Mouse (Mus musculus) neural tube, embryonic 10.5 days (tissue): ENCODE measurements around the gene Fblim1.

Source experiments
- DNase-seq: peaks from one replicate; pipeline ENCODE4 v3.0.0-alpha.2; 2017; ENCODE audit warnings: low spot score; ENCODE audit errors: extremely low spot score

The Fblim1 gene

GRCm38 (mm10) chr4:141625774-141626550 lies 20.1 kb upstream of the Fblim1 start:
- no peak for DNase-seq

- DNase-seq = no peak
These were observed 19.3 kb upstream of the Fblim1 start for GRCm38 (mm10) chr4:141624983-141625773.

- no peak for DNase-seq
These were observed 18.2 kb upstream of the Fblim1 start for GRCm38 (mm10) chr4:141624134-141624533.

GRCm38 (mm10) chr4:141623666-141624065 lies 17.8 kb upstream of the Fblim1 start, which contains the start of gene Slc25a34:
Slc25a34 (minus strand) TSS chr4:141623821.
- DNase-seq = no peak

DNA sequence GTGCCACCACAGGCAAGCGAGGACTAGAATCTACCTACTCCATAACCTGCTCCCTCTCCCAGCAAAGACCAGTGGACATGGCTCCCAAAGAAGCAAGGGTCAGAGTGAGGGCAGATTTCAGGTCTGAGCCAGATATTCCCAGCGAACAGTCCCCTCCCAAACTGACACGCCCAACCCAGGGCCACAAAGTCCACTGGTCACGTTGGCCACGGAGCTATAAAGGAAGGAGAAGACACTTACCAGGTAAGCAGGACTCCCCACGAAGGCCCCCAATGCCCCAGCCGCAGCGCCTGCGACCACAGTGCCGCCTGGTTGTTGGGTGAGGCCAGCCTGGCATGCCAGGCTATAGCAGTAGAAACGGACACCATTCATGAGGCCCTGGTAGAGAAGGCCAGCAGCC lies 17.1 kb upstream of the Fblim1 start:
- no peak for DNase-seq

DNA sequence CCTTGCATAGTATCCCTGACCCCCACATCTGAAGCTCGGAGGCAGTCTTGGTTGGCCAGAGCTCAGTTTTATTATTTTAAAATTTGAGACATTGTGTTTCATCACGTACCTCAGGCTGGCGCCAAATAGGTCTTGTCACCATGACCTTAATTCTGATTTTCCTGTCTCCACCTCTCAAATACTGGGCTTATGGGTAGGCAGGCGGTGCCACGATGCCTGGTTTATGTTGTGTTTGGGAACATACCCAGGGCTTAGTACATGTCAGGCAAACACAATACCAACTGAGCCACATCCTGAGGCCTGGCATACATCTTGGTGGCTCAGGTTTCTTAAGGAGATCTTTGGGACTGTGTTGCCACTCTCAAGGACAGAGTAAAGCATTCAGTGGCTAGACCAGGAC lies 16.7 kb upstream of the Fblim1 start:
- DNase-seq = no peak

GRCm38 (mm10) chr4:141622091-141622490 lies 16.2 kb upstream of the Fblim1 start:
- no peak for DNase-seq

DNA sequence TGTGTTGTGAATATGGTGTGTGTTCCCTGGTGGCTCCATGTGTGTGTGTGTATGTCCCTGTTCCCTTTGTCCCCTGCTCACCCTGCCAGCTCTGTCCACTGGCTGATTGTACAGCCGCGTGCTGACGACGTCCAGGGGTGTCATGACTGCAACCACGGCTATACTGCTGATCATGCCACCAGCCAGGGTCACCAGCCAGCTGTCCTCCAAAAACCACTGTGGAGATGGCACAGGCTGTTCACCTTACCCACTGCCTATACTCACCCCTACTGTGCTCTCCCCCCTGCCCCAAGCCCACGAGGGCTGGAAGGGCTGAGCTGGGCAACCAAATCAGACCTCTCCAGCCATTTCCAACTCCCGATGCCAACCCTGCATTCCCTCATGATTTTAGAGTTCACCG lies 15.4 kb upstream of the Fblim1 start:
- DNase-seq = no peak

GRCm38 (mm10) chr4:141619299-141619883 lies 13.5 kb upstream of the Fblim1 start:
- DNase-seq = no peak

GRCm38 (mm10) chr4:141618565-141619243 lies 12.8 kb upstream of the Fblim1 start, which contains the start of gene Tmem82:
Tmem82 (minus strand) TSS chr4:141618633.
- DNase-seq = peak; percentile 59

DNA sequence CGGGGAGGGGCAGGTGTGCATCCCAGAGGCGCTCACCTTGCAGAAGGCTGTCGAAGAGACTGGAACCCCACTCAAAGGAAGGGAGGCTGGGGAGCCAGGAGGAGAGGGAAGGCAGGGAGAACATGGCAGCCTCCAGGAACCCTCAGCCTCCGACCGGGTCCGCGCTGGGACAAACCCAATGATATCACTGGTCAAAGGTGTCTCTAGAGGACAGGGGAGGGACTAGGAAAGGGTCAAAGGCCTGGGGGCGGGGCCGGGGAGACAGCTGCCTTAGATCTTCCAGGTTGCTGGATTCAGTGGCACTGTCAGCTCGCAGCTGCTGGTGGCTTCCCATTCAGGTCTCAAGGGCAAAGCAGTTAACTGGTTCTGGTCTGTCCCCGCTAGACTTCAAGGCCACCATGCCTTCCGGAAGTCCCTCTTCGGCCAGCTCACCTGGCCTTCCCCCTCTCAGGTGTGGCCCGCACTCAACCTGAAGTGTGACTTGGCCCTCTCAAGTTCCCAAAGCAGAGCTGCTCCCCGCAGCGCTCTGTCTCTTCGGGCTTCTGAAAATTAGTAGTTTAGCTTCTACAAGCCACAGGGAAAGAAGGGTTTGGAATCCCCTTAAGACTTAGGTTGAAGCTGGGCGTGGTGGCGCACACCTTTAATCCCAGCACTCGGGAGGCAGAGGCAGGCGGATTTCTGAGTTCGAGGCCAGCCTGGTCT lies 12.1 kb upstream of the Fblim1 start:
- peak; percentile 54 for DNase-seq

DNA sequence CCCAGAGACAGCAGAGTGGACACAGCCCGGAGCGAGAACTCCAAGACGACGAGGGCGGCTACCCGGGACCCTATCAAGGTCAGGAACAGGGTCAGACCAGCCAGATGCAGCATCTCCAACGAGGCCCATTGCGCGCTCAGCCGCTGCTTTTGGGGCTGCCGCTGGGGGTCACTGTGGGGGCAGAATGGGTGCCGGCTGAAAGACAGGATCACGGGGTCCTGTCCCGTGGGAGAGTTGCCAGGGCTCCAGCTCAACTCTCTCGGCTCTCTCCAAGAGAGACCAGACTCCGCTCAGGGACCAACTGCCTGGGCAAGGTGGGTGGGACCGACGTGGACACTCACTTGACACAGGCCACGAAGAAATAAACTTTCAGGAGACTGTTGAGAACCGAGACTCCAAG lies 11.4 kb upstream of the Fblim1 start:
- DNase-seq = peak; percentile 61

GRCm38 (mm10) chr4:141616811-141617210 lies 10.9 kb upstream of the Fblim1 start:
- no peak for DNase-seq

DNA sequence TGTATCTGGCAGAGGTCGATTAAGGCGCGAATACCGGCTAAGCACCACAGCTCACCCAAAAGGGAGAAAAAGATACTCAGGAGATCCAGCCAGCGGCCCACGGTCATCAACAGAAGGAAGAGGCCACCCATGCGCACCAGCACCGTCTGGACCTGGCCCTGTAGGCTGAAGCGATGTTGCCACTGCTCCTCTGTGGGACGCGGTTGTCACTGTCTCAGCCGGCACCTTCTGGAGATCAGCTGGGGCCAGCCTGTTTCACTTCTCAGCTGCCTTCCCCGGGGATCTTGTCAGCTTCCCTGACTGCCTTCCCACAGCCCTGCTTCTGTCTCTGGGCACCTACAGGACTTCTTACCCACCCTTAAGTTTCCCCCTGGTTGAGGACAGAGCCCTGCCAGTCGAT lies 9.1 kb upstream of the Fblim1 start:
- DNase-seq = no peak

DNA sequence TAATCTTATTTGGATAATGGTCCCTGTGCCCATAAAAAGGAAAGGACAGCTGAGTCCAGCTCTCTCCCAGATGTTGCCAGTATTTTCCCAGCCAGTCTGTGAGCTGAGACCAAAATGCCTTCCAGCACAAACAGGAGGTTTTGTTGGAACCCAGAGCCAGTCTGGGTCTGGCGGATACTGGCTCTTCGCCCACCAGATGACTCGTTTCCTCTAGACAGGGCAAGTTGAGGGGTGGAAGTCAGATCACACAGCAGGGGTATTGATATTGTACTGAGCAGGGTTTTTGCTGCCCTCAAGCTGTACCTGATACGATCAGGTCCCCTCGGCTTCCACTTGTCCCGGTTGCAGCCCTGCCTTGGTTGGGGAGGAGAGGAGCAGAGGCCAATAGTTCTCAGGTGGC lies 3.6 kb upstream of the Fblim1 start:
- DNase-seq = no peak

DNA sequence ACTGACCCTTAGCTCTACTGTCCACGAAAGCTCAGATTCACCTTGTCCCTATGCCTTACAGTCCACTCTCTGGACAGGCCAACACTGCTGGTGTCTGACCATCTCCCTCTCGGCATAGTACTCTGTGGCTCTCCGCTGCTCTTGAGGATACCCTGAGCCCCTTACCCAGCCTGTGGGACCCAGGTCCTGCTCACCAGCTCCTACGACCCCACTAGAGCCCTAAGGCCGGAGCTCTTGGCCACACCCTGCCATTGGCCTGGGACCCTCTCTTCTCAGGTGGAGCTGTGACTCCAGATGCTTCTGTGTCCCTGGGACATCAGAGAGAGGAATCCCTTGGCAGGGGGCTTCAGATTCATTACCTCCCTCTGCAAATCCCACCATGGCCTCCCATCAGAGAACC lies 475 bp downstream of the Fblim1 start:
- DNase-seq = no peak

- no peak for DNase-seq
These were observed 1.4 kb downstream of the Fblim1 start for GRCm38 (mm10) chr4:141604493-141604892.

DNA sequence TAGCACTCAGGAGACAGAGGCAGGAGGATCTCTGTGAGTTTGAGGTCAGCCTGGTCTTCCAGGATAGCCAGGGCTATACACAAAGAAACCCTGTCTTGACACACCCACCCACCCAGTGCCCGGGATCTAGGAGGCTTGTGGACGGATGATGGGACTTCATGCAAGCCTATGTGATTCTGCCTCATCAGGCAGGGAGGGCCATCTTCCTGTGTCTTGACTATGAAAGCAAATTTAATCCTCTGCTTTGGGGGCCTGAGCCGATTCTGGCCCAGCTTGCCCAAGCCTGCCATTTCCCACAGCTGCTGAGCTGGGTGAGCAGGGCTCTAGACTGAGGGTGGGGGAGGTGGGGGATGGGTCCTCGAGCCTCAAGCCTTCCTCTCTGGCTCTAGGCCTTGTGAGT lies 2.0 kb downstream of the Fblim1 start:
- DNase-seq = no peak

- no peak for DNase-seq
These were observed 3.2 kb downstream of the Fblim1 start for GRCm38 (mm10) chr4:141602523-141603223.

- no peak for DNase-seq
These were observed 4.6 kb downstream of the Fblim1 start for GRCm38 (mm10) chr4:141601148-141601862.
